Mouse (Mus musculus) midbrain, embryonic 12.5 days (tissue): ENCODE data around the gene Hhipl1. TPM values are rescaled to one million over a fixed set of nuclear protein-coding genes. Genes with fewer than 3 reads are reported as not detected.

Experiments used
- ATAC-seq: fragments of 200-750 bp; cut with Nextera tagmentation; 2 replicates; pipeline ENCODE4 v1.8.0; 2017; ENCODE audit warnings: low read depth, moderate TSS enrichment, moderate library complexity; ENCODE audit not compliant: low FRiP score
- H3K27ac ChIP-seq: fragments of 300-500 bp; sonication (generic); replicated peaks from 2 replicates; pipeline ENCODE4 v1.5.1; 2016; ENCODE audit warnings: mild to moderate bottlenecking
- H3K27me3 ChIP-seq: fragments of 300-500 bp; sonication (generic); 2 replicates; pipeline ENCODE4 v1.6.1; 2016; ENCODE audit warnings: mild to moderate bottlenecking
- H3K36me3 ChIP-seq: fragments of 300-500 bp; sonication (generic); 2 replicates; pipeline ENCODE4 v1.6.1; 2016
- H3K4me1 ChIP-seq: fragments of 300-500 bp; sonication (generic); 2 replicates; pipeline ENCODE4 v1.6.1; 2016
- H3K4me2 ChIP-seq: fragments of 300-500 bp; sonication (generic); replicated peaks from 2 replicates; pipeline ENCODE4 v1.6.1; 2016; ENCODE audit warnings: mild to moderate bottlenecking, moderate library complexity
- H3K4me3 ChIP-seq: fragments of 300-500 bp; sonication (generic); 2 replicates; pipeline ENCODE4 v1.5.1; 2016; ENCODE audit warnings: mild to moderate bottlenecking
- H3K9ac ChIP-seq: fragments of 300-500 bp; sonication (generic); replicated peaks from 2 replicates; pipeline ENCODE4 v1.6.1; 2016; ENCODE audit warnings: mild to moderate bottlenecking, moderate library complexity
- H3K9me3 ChIP-seq: fragments of 300-500 bp; sonication (generic); 2 replicates; pipeline ENCODE4 v1.6.1; 2016; ENCODE audit warnings: mild to moderate bottlenecking
- WGBS: fragments of 180-500 bp; shearing (Covaris S2); methylation state at CpG from one replicate; pipeline ENCODE4 v1.1.7; 2016; 5-methylcytosine and 5-hydroxymethylcytosine counted together
- polyA plus RNA-seq: library from polyadenylated mRNA; unstranded; fragments of >200 nt; fragmentation: Nextera tagmentation; extraction: Ambion mirVana; gene quantifications from 2 replicates; pipeline ENCODE4 v1.2.1, GENCODE M21; 2016

The Hhipl1 gene
- polyA plus RNA-seq, 1 experiment from 2014 or later, result 5.0 TPM

DNA sequence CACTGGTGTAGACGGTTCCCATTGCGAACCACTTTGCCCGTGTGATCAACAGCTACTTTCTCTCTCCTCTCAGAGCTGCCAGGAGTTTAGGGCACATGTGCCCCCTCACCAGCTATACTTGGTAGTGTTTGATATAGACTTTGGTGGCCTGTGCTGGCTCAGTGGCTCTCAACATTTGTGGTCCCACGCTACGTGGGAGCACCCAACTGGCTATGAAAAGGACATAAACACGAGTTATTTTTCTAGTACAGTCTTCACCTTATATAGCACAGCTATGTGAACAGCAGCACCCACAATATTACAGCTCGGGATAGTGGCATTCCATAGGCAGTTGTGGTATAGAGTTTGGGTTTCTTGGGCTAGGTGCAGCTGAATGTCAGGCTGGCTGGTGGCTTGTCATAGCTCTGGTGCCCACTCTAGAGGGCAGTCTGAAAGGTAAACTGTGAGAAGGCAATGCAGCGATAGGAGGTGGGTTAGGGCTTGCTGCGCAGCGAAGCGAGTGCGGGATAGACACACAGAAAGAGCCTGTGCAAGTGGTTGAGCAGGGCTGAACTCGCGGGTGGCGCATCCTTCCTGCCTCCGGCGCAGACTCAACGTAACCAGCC is 11.9 kb downstream of the Hhipl1 start:
- no peak overlapping the region; the same call in 1 of the 2 replicates for H3K27ac ChIP-seq
- H3K36me3 ChIP-seq, result no peaks in the 10 kb centered on the region
- peaks cover 69% of the 10 kb centered on the region for H3K4me1 ChIP-seq
- ATAC-seq, result no peak
- H3K27me3 ChIP-seq, result peaks cover 39% of the 10 kb centered on the region
- peak overlapping the region; percentile 32 for H3K4me2 ChIP-seq
- no peak overlapping the region for H3K4me3 ChIP-seq
- H3K9ac ChIP-seq, result 0 out of 2 replicates have a peak overlapping the region, but pooled peaks have one; percentile 2
- 16% methylated on average over 18 of the region's 18 CpGs for WGBS
- H3K9me3 ChIP-seq, result no peaks in the 10 kb centered on the region

DNA sequence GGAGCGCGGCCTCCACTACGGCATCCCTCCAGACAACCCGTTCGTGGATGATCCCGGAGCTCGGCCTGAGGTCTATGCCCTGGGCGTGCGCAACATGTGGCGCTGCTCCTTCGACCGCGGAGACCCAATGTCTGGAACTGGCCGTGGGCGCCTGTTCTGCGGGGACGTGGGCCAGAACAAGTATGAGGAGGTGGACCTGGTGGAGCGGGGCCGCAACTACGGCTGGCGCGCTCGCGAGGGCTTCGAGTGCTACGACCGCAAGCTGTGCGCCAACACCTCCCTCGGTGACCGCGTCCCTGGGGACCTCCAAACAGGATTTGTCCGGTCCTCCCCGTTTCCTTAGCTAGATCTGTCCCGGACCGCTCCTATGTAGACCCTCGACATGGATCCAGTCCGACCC is 12.4 kb downstream of the Hhipl1 start:
- Histone ChIP-seq H3K9ac (0 out of 2 replicates have a peak overlapping the region, but pooled peaks have one; percentile 2), H3K27me3 (peaks cover 39% of the 10 kb centered on the region), H3K9me3 (no peaks in the 10 kb centered on the region), H3K4me3 (0 out of 2 replicates have a peak overlapping the region, but pooled peaks have one; percentile 6), H3K36me3 (no peaks in the 10 kb centered on the region), H3K4me1 (peaks cover 72% of the 10 kb centered on the region), H3K4me2 (peak overlapping the region; percentile 32), H3K27ac (no peak overlapping the region)
- no peak for ATAC-seq
- WGBS, result 13% methylated on average over 37 of the region's 37 CpGs

DNA sequence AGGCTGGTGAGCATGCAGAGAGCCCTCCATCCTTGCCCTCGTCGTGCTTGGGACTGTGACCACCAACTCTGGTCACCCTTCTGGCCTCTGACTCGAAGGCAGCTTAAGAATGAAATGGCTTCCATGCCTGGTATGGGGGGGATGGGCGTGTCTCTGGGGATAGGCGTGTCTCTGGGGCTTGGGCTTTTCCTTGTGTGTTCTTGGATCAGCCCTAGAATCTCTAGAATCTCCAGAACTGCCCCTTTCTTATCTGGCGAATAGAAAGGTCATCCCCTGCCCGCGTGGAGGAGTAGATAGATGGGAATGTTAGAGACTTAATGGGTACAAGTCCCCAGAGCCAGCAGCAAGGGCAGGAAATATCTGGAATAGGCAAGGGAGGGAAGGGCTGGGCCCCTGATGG is 14.0 kb downstream of the Hhipl1 start:
- H3K4me3 ChIP-seq, result no peak overlapping the region
- H3K27me3 ChIP-seq, result peaks cover 39% of the 10 kb centered on the region
- no peak for ATAC-seq
- H3K4me1 ChIP-seq, result peaks cover 73% of the 10 kb centered on the region
- H3K9ac ChIP-seq, result no peak overlapping the region
- peak overlapping the region; percentile 87 for H3K27ac ChIP-seq
- H3K9me3 ChIP-seq, result no peaks in the 10 kb centered on the region
- peak overlapping the region; percentile 16; the same call in 1 of the 2 replicates for H3K4me2 ChIP-seq
- H3K36me3 ChIP-seq, result no peaks in the 10 kb centered on the region
- WGBS, result 3% methylated on average over 8 of the region's 8 CpGs

DNA sequence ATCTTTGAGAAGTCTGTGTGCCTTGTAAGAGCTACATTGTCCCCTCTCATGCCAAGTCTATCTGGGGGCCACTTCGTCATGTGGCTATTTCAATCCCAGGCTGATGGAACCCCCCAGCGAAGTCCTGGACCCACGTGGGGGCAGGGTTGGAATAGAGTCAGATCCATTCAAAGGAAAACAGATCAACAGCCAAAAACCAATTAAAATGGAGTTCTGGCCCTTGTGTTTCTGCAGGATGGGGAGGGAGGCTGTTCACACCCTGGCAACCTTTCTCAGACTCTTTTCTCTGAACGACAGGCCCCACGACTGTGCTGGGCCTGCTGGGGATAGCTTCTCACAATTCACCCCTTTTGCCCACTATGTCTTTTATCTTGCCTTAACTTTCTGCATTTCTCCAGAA is 20.3 kb downstream of the Hhipl1 start:
- no peak for ATAC-seq
- Histone ChIP-seq H3K9me3 (no peaks in the 10 kb centered on the region), H3K27ac (no peak overlapping the region), H3K9ac (no peak overlapping the region), H3K4me3 (no peak overlapping the region), H3K4me1 (peaks cover 44% of the 10 kb centered on the region), H3K4me2 (no peak overlapping the region), H3K27me3 (peaks cover 51% of the 10 kb centered on the region), H3K36me3 (no peaks in the 10 kb centered on the region)
- whole genome bisulfite sequencing, result 52% methylated on average over 5 of the region's 5 CpGs

DNA sequence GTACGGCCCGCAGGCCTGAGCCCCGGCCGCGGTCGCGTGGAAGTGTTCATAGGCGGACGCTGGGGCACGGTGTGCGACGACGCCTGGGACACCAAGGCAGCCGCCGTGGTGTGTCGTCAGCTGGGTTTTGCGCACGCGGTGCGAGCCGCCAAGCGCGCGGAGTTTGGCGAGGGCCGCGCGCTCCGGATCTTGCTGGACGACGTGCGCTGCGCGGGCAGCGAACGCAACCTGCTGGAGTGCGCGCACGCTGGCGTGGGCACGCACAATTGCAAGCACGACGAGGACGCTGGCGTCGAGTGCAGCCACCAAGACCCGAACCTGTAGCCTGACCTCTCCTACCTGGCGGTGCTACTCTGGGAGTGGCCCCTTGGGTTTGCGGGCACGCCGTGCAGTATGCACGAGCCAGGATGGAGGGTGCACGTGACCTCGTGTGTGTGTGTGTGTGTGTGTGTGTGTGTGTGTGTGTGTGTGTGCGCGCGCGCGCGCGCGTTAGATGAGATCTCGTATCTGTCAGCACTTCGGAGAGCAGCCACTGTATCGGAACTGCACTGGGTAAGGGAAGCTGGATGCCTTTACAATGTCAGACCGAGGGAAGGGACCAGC is 21.9 kb downstream of the Hhipl1 start:
- H3K27ac ChIP-seq, result no peak overlapping the region
- H3K36me3 ChIP-seq, result no peaks in the 10 kb centered on the region
- ATAC-seq, result 0 out of 2 replicates have a peak, but pooled peaks have one; percentile 27
- peaks cover 58% of the 10 kb centered on the region for H3K27me3 ChIP-seq
- H3K9ac ChIP-seq, result peak overlapping the region; percentile 59
- H3K4me2 ChIP-seq, result peak overlapping the region; percentile 58
- no peaks in the 10 kb centered on the region for H3K9me3 ChIP-seq
- 3% methylated on average over 64 of the region's 66 CpGs for WGBS
- H3K4me3 ChIP-seq, result peak overlapping the region; percentile 40
- peaks cover 39% of the 10 kb centered on the region for H3K4me1 ChIP-seq

DNA sequence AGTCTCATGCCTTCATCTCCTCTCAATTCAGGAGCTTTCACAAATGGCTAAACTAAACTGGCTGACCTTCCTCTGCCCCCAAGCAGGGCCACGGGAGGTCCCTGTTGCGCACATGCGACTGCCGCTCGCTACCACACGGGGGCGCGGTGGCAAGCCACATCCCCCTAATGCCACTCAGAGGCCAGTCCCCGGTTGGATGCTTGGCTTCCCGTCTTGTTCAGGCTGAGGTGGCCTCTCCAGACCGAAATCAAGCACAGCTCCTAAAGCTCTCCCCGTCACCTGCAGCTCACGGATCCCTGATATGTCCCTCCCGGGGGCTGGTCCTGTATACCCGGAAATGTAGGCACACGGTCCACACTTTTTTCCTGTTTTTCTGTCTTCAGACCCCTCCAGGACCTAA is 27.0 kb downstream of the Hhipl1 start:
- H3K9me3 ChIP-seq, result no peaks in the 10 kb centered on the region
- 2% methylated on average over 16 of the region's 16 CpGs for WGBS
- peaks cover 32% of the 10 kb centered on the region for H3K4me1 ChIP-seq
- no peaks in the 10 kb centered on the region for H3K36me3 ChIP-seq
- H3K27me3 ChIP-seq, result peaks cover 53% of the 10 kb centered on the region
- no peak overlapping the region for H3K27ac ChIP-seq
- ATAC-seq, result peak; percentile 21
- H3K9ac ChIP-seq, result peak overlapping the region; percentile 38; the same call in 1 of the 2 replicates
- H3K4me3 ChIP-seq, result peak overlapping the region; percentile 72
- H3K4me2 ChIP-seq, result peak overlapping the region; percentile 100

DNA sequence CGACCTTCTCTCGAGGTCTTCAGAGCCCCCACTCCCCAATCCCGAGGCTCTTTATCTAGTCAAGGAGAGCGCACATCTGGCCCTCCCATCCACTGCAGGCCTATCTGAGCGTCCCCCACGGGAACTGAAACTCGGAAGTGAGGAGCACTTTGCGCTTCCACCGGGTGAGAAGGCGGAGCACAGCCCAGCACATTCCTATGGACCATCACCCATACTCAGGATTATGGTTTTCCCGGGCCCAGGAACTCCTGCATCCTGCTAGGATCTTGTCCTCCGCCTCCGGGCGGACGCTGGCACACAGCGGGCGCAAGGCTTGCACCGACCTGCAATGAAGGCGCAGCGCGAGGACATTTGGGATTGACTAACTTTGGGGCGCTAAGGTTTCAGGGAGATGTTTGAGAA is 27.4 kb downstream of the Hhipl1 start:
- ATAC-seq, result peak; percentile 21; the same call in 1 of the 2 replicates
- H3K9ac ChIP-seq, result peak overlapping the region; percentile 38; the same call in 1 of the 2 replicates
- peak overlapping the region; percentile 47 for H3K27ac ChIP-seq
- H3K36me3 ChIP-seq, result no peaks in the 10 kb centered on the region
- peaks cover 52% of the 10 kb centered on the region for H3K27me3 ChIP-seq
- no peaks in the 10 kb centered on the region for H3K9me3 ChIP-seq
- peaks cover 28% of the 10 kb centered on the region for H3K4me1 ChIP-seq
- H3K4me3 ChIP-seq, result peak overlapping the region; percentile 72
- WGBS, result 1% methylated on average over 22 of the region's 22 CpGs
- peak overlapping the region; percentile 100 for H3K4me2 ChIP-seq

DNA sequence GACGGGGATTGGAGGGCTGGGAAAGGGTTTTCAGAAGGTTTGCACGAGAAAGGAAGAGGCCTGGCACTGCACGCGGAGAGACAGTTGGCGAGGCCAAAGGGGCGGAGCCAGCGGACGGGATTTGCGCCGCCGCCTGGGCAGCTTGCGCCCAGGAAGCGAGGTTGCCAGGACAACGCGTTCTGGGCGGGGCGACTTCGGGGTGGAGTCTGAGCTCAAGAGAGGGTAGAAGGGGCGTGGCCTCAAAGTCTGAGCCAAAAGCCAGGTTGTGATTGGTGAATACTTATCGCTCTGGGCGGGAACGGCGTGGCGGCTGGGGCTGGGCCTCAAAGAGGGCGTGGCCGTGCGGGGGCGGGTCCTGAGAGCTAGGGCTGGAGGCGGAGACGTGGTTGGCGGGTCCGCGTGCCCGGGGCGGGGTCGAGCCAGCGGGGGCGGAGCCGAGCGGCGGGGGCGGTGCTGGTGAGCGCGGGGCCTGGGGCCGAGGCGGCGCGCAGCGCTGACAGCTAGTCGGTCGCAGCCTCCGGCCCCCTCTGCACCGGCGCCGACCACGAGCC is 27.9 kb downstream of the Hhipl1 start, which contains the start of gene Cyp46a1:
Cyp46a1 (plus strand) TSS at position 487 of the 551 bp plus-strand sequence.
- Histone ChIP-seq H3K9me3 (no peaks in the 10 kb centered on the region), H3K9ac (peak within 1 kb of the TSS; percentile 76), H3K36me3 (no peaks in the 10 kb centered on the region), H3K4me3 (peak within 1 kb of the TSS; percentile 72), H3K4me2 (peak within 1 kb of the TSS; percentile 100), H3K27me3 (peaks cover 47% of the 10 kb centered on the region), H3K27ac (peak within 1 kb of the TSS; percentile 56), H3K4me1 (peaks cover 23% of the 10 kb centered on the region)
- peak; percentile 92 for ATAC-seq
- under 1% methylated on average over 46 of the region's 56 CpGs for WGBS

DNA sequence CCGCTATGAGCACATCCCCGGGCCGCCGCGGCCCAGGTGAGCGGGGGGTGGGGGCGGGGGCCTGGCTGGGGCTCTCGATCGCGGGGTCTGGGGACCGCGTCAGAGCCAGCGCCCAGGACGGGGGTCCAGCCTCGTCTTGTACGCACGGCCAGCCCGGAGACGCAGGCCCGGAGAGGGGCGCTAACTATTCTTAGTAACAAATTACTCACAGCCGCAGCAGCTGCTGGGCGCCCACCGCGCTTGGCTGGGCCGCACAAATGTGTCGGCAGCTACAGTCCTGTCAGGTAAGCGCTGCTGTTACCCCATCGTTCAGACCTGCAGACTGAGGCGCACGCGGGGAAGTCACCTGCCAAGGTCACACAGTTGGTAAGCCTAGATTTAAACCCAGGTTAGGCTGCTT is 28.5 kb downstream of the Hhipl1 start:
- H3K4me3 ChIP-seq, result peak overlapping the region; percentile 72
- peak; percentile 66 for ATAC-seq
- H3K27ac ChIP-seq, result peak overlapping the region; percentile 56; the same call in 1 of the 2 replicates
- no peaks in the 10 kb centered on the region for H3K9me3 ChIP-seq
- peaks cover 43% of the 10 kb centered on the region for H3K27me3 ChIP-seq
- 2% methylated on average over 32 of the region's 32 CpGs for WGBS
- H3K9ac ChIP-seq, result peak overlapping the region; percentile 76
- peaks cover 22% of the 10 kb centered on the region for H3K4me1 ChIP-seq
- no peaks in the 10 kb centered on the region for H3K36me3 ChIP-seq
- peak overlapping the region; percentile 100 for H3K4me2 ChIP-seq

DNA sequence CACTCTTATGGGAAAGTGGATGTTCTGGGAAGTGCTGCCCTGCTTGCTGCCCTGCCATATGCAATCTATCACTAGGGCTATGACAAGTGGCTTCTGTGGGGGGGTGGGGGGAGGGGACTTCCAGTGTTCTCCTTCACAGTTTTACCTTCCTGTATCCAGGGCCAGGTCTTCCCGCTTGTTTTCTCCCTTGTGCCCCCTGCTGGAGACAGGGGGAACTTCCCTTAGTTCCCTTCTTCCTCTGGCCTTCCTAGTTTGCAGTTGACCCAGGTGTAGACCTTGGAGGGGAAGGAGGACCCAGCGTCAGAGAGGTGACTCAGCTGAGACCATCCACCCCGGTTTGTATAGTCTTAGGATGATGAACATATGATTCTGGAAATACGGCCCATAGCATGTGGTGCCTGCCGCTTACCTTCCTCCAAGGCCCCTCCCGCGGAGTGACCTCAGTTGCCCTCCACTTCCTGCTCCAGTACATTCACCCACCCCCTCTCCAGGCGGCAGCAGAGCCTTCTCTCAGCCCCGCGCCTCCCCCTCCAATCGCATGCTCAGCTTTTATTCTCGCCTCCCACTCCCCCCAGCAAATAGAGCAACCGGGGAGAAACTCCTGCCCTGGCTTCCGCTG is 32.6 kb downstream of the Hhipl1 start:
- WGBS, result 29% methylated on average over 14 of the region's 14 CpGs
- peaks cover 7% of the 10 kb centered on the region for H3K4me1 ChIP-seq
- H3K4me2 ChIP-seq, result no peak overlapping the region
- no peaks in the 10 kb centered on the region for H3K9me3 ChIP-seq
- H3K27ac ChIP-seq, result no peak overlapping the region
- no peak overlapping the region for H3K9ac ChIP-seq
- peaks cover 23% of the 10 kb centered on the region for H3K27me3 ChIP-seq
- no peaks in the 10 kb centered on the region for H3K36me3 ChIP-seq
- no peak for ATAC-seq
- no peak overlapping the region for H3K4me3 ChIP-seq

DNA sequence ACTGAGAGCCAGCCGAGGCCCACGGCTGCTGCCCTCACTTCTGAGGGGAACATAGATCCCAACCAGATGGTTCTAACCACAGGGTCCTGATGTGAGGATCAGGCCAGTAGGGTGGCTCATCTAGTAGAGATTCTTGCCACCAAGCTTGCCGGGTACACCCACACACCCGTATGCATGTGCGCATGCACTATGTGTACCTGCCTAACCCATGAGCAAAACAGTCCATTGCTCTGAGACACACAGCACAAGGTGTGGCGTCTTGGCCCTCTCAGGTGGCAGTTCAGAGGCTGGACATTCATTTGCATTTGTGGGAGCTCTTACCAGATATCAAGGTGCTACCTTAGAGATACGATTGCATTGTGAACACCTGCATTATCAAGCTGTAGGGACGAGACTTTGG is 42.1 kb downstream of the Hhipl1 start:
- WGBS, result 87% methylated on average over 8 of the region's 8 CpGs
- Histone ChIP-seq H3K27me3 (peaks cover 25% of the 10 kb centered on the region), H3K36me3 (no peaks in the 10 kb centered on the region), H3K27ac (no peak overlapping the region), H3K9ac (no peak overlapping the region), H3K4me1 (peaks cover 12% of the 10 kb centered on the region), H3K9me3 (no peaks in the 10 kb centered on the region), H3K4me3 (no peak overlapping the region), H3K4me2 (no peak overlapping the region)
- ATAC-seq, result no peak

DNA sequence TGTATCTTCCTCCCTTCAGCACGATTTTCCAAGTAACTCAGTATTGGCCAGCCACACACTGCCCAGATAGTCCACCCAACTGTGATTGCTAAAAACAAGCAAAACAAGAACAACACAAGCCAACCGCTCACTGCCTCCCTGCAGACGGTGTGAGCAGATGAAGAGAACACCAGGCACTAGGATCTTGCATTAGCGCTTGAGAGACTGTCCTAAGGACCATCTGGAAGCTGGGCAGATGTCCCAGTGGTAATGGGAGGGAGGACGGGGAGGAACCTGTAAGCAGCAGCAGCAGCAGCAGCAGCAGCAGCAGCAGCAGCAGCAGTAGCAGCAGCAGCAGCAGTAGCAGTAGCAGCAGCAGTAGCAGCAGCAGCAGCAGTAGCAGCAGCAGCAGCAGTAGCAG is 43.0 kb downstream of the Hhipl1 start:
- H3K4me1 ChIP-seq, result peaks cover 12% of the 10 kb centered on the region
- no peaks in the 10 kb centered on the region for H3K36me3 ChIP-seq
- H3K4me2 ChIP-seq, result no peak overlapping the region
- no peaks in the 10 kb centered on the region for H3K9me3 ChIP-seq
- H3K27ac ChIP-seq, result no peak overlapping the region
- H3K27me3 ChIP-seq, result peaks cover 34% of the 10 kb centered on the region
- H3K9ac ChIP-seq, result no peak overlapping the region
- no peak overlapping the region for H3K4me3 ChIP-seq
- 80% methylated on average over 5 of the region's 5 CpGs for WGBS
- no peak for ATAC-seq
